ENCODE assay signal across 22 mouse cellular contexts in the genomic region with DNA sequence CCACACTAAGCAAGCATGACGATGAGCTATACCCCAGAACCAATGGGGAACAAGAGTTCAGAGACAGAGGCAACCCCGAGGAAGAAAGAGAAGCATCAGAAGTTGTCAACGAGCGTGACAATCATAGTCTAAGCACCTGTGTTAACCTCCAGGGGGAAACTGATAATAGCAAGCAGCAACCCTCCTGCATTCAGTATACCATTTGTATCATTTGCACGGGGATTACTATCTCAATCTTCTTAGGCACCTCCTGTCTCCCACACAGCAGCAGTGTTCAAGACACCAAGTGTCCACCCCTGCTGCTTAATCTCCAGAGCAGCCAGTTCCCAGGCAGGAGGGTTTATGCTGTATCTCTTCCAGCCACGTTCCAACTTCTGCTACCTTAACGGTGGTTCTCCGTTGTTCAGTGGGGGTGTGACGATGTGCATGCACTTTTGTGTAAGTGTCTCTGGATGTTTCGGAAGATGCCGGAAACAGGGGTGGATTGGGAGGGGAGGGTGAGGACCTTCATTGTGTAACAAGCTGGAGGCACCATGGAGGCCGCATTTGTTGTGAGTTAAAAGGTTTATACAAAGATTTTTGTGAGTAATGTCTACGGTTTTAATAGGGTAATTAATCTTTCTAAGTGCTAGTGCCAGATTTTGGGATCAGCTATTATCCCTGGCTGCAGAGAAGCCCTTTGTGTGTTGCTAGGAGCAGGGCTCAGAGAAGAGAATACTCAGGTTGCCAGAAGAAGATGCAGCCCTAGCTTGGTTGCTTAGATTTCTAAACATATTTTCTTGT.
DNase-seq lines count a peak whose midpoint lies in the region; ATAC-seq lines count a peak whose summit lies in the region.
"Had no signal": no experiment of that assay in that cellular context is flagged by ENCODE, and none has a peak within 500 bp of the region (broad histone marks: within the 10 kb centered on the region; RNA-seq: fewer than 3 reads in every experiment).

No protein-coding gene starts in this region.

- peak overlapping the region; percentile 8; the same call in 1 of the 2 replicates for H3K4me3 ChIP-seq in forebrain, embryonic 10.5 days
- H3K4me3 ChIP-seq in forebrain, embryonic 13.5 days: no peak overlapping the region
- peak overlapping the region; percentile 16; the same call in 1 of the 2 replicates for H3K4me3 ChIP-seq in midbrain, embryonic 10.5 days
- no peak overlapping the region for H3K4me3 ChIP-seq in neural tube, embryonic 14.5 days (ENCODE audit: low read depth, low read length)
- H3K4me3 ChIP-seq: embryonic facial prominence, embryonic 10.5 days; heart, adult 2 months; liver, embryonic 15.5 days had no signal

- no peaks in the 10 kb centered on the region; the same call in 1 of the 2 replicates for H3K27me3 ChIP-seq in forebrain, embryonic 10.5 days (ENCODE audit: poor library complexity, severe bottlenecking)
- no peaks in the 10 kb centered on the region for H3K27me3 ChIP-seq in forebrain, embryonic 13.5 days
- peaks cover 5% of the 10 kb centered on the region; the same call in 1 of the 2 replicates for H3K27me3 ChIP-seq in midbrain, embryonic 10.5 days (ENCODE audit: low read depth, poor library complexity, severe bottlenecking)
- no peaks in the 10 kb centered on the region for H3K27me3 ChIP-seq in neural tube, embryonic 14.5 days (ENCODE audit: control insufficient read depth, insufficient read depth, low read length)
- H3K27me3 ChIP-seq: liver, embryonic 15.5 days had no signal

- H3K9me3 ChIP-seq in forebrain, embryonic 10.5 days: no peaks in the 10 kb centered on the region
- H3K9me3 ChIP-seq in forebrain, embryonic 13.5 days (replicated peaks): no peaks in the 10 kb centered on the region
- H3K9me3 ChIP-seq in midbrain, embryonic 10.5 days (replicated peaks): no peaks in the 10 kb centered on the region
- H3K9me3 ChIP-seq in neural tube, embryonic 14.5 days (ENCODE audit: control insufficient read depth, low read length): no peaks in the 10 kb centered on the region
- H3K9me3 ChIP-seq: embryonic facial prominence, embryonic 10.5 days; G1E; liver, embryonic 15.5 days had no signal

- H3K36me3 ChIP-seq in forebrain, embryonic 10.5 days (replicated peaks): no peaks in the 10 kb centered on the region
- no peaks in the 10 kb centered on the region for H3K36me3 ChIP-seq in forebrain, embryonic 13.5 days (ENCODE audit: poor library complexity, severe bottlenecking)
- no peaks in the 10 kb centered on the region for H3K36me3 ChIP-seq in midbrain, embryonic 10.5 days
- H3K36me3 ChIP-seq in neural tube, embryonic 14.5 days (ENCODE audit: control insufficient read depth, insufficient read depth, low read length): no peaks in the 10 kb centered on the region
- H3K36me3 ChIP-seq: embryonic facial prominence, embryonic 10.5 days; G1E; liver, embryonic 15.5 days had no signal

- H3K27ac ChIP-seq in forebrain, embryonic 10.5 days: 0 out of 2 replicates have a peak overlapping the region, but pooled peaks have one; percentile 20
- no peak overlapping the region for H3K27ac ChIP-seq in forebrain, embryonic 13.5 days
- H3K27ac ChIP-seq in midbrain, embryonic 10.5 days (replicated peaks): peak overlapping the region; percentile 23; the same call in 1 of the 2 replicates
- H3K27ac ChIP-seq in neural tube, embryonic 14.5 days (ENCODE audit: low read depth, low read length): no peak overlapping the region
- H3K27ac ChIP-seq: embryonic facial prominence, embryonic 10.5 days; heart, adult 2 months; liver, embryonic 15.5 days; stomach, postnatal 0 days had no signal

- DNase-seq in forebrain, embryonic 10.5 days (ENCODE audit: extremely low spot score, low spot score): no peak
- peak; percentile 14 for DNase-seq in urinary bladder, postnatal 14 days (ENCODE audit: low spot score)
- DNase-seq in urinary bladder, postnatal 4 days (ENCODE audit: low spot score in 2 of 2): no peak
- peak; percentile 17 for DNase-seq in midbrain, embryonic 10.5 days (ENCODE audit: low spot score)
- DNase-seq in thymus, postnatal 36 days: no peak
- DNase-seq: adrenal gland, postnatal 36 days; cerebellum, postnatal 10 days; gastrocnemius, postnatal 14 days; heart, adult 2 months; kidney, adult 18-20 months; kidney, postnatal 36 days; lung, postnatal 10 days; right cerebral cortex, postnatal 25 days; thymus, postnatal 4 days had no signal

- H3K9ac ChIP-seq in forebrain, embryonic 13.5 days: no peak overlapping the region
- no peak overlapping the region for H3K9ac ChIP-seq in neural tube, embryonic 14.5 days (replicated peaks; ENCODE audit: low read depth, low read length)
- H3K9ac ChIP-seq: liver, embryonic 15.5 days had no signal

- no peak overlapping the region for H3K4me2 ChIP-seq in forebrain, embryonic 13.5 days
- H3K4me2 ChIP-seq in neural tube, embryonic 14.5 days (ENCODE audit: low read depth, low read length): no peak overlapping the region
- H3K4me2 ChIP-seq: liver, embryonic 15.5 days had no signal

- 44% methylated on average over 13 of the region's 13 CpGs for WGBS in forebrain, embryonic 10.5 days
- 23% methylated on average over 13 of the region's 13 CpGs for WGBS in forebrain, embryonic 13.5 days
- WGBS in midbrain, embryonic 10.5 days: 36% methylated on average over 13 of the region's 13 CpGs
- WGBS in neural tube, embryonic 14.5 days: 19% methylated on average over 13 of the region's 13 CpGs

- peaks cover 11% of the 10 kb centered on the region for H3K4me1 ChIP-seq in forebrain, embryonic 10.5 days
- peaks cover 8% of the 10 kb centered on the region for H3K4me1 ChIP-seq in forebrain, embryonic 13.5 days
- H3K4me1 ChIP-seq in midbrain, embryonic 10.5 days: peaks cover 18% of the 10 kb centered on the region
- H3K4me1 ChIP-seq in neural tube, embryonic 14.5 days (ENCODE audit: control insufficient read depth, insufficient read depth, low read length): 0 out of 2 replicates have a peak, but pooled peaks cover 4% of the 10 kb centered on the region
- H3K4me1 ChIP-seq: embryonic facial prominence, embryonic 10.5 days; liver, embryonic 15.5 days had no signal

- no peak for ATAC-seq in forebrain, embryonic 13.5 days
- peak; percentile 49; the same call in 1 of the 2 replicates for ATAC-seq in neural tube, embryonic 14.5 days (ENCODE audit: low read depth)
- ATAC-seq in megakaryocyte progenitor cell, adult 5-6 weeks (replicated peaks; ENCODE audit: poor library complexity): no peak
- ATAC-seq: CD4-positive, CD25-positive, alpha-beta regulatory T cell, adult 4 months had no signal

Comparison
In these comparisons a context has a peak if more than half of its experiments do, and no peak if none do; other contexts are left out.
1. DNase-seq: peak in urinary bladder, postnatal 14 days (single experiment) and midbrain, embryonic 10.5 days (single experiment); none in forebrain, embryonic 10.5 days (single experiment), urinary bladder, postnatal 4 days (0 of 2) and thymus, postnatal 36 days (0 of 2).
2. H3K27ac ChIP-seq: peak in forebrain, embryonic 10.5 days (single experiment) and midbrain, embryonic 10.5 days (single experiment); none in forebrain, embryonic 13.5 days (single experiment) and neural tube, embryonic 14.5 days (single experiment).
3. H3K4me3 ChIP-seq: peak in forebrain, embryonic 10.5 days (single experiment) and midbrain, embryonic 10.5 days (single experiment); none in forebrain, embryonic 13.5 days (single experiment) and neural tube, embryonic 14.5 days (single experiment).